Mouse (Mus musculus): ENCODE data around the gene Mex3a. TPM values are rescaled to one million over a fixed set of nuclear protein-coding genes. Genes with fewer than 3 reads are reported as not detected.

Gene Mex3a
- 1.4 TPM for polyA plus RNA-seq (2014; fragmentation: Illumina TruSeq; extraction: RNeasy Lipid Tissue Mini Kit (QIAGEN cat#74804); ENCODE audit: low read depth, low replicate concordance)

DNA sequence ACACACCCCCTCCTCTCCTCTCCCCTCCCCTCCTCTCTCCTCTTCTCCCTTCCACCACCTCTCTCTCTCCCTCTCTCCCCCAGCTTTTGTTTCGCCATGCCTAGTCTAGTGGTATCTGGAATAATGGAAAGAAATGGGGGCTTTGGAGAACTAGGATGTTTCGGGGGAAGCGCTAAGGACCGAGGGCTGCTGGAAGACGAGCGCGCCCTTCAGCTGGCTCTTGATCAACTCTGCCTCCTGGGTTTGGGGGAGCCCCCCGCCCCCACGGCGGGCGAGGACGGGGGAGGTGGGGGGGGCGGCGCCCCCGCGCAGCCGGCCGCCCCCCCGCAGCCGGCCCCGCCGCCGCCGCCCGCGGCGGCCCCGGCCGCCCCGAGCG lies at the start of gene Mex3a:
Gene Mex3a, plus strand, starts transcription at position 97 of the 376 bp plus-strand sequence.

DNA sequence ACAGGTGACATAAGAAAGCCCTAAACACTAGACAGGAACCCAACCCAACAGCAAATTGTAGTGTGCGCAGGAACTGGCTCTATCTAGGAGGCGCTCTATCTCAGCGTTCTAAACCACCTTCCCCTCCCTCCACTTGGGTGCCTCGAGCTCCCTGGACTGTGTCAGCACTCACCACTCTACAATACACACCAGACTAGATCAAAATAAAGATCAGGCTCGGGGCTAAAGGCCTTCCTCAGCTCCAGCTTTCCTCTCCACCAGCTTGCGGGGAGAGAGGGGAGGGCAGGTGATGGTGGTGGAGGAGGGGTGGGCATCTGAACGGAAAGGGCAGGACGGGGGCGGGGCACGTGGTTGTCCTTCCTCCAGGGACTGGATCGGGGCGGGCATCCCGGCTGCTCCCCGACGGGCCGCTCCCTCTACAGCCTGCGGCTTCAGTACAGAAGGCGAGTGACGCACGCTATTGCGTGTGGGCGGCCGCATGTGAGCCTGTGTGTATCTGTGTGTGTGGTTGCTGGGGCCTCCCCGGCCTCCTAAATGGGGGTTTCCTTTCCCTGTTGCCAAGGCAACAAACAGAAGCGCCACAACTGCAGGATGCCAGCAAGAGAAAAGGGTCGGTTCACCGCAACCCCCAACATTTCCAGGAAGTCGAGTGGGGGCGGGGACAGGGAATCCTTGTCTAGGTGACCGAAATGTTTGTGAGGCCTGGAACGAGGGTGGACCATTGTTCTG lies 22.3 kb upstream of the Mex3a start, which contains the start of gene Lmna:
Gene Lmna, minus strand, starts transcription at position 265 of the 729 bp plus-strand sequence.

DNA sequence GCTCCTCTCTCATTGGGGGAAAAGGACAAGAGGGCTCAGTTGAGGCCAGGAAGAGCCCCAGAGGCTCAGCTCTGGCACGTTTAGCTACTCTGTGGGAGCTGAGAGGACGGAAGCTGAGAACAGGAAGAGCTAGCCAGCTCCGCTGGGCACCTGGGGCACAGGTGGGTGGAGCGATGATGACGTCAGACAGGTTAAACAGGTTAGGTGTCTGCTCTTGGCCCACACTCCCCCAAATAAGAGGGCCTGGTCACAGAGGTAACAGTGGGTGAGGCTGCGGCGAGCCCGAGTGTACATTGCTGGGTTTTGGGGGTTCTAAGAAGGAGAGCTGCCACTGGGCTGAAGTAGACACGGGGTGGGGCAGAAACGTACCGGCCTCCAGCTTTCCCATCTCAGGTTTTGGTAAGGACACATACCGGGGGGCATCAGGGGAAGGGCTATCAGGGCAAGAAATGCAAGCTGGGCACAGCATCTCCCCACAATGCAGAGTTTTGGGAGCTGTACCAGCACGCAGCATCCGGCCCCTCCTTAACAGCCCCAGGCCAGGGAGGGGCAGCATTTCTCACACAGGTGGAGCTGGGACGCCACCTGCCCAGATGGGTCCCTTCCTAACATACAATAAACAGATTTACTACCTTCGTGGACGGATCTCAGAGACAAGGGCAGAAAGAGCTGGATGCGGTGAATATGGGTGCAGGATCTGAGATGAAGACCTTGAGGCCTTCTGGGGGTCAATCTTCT lies 16.2 kb downstream of the Mex3a start, which contains the start of gene Rab25:
Gene Rab25, minus strand, starts transcription at position 121 of the 738 bp plus-strand sequence.

DNA sequence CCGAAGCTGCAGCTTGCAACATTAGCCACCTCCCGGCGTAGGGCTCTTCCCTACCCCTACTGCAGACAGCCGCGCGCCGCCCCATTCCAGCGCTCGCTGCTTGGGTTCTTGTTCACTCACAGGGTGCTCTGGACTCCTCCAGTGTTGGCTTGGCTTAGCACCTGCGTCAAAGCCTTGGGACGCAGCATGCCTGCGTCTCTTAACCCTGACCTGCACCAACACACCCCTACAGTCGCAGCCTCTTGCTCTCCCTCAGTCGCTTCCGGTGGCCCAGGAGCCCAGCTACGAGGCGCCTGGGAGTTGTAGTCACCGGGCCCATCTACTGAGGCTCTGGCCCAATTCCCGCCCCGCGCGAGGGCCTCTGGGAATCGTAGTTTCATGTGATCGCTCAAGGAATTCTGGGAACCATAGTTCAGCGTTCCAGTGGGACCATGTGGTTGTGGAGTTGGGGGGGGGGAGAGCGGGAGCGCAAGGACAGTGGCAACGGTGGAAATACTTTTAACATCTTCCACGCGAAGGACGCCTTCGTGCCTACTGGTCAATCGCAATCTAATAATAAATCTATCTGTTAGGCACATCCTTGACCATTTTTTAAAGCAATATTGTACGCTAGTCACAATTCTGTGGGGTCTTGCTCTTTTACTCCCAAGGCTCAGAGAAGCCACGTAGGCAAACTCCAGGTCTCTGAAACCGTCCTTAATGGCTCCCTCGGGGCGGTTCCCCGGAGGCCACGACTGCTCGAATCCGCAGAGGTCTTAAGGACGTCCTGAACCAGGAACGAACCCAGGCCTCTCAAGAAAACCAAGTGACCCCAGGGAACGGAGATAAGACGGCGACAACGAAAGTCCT lies 20.7 kb downstream of the Mex3a start, which contains the start of gene Lamtor2:
Gene Lamtor2, minus strand, starts transcription at position 399 of the 849 bp plus-strand sequence.

DNA sequence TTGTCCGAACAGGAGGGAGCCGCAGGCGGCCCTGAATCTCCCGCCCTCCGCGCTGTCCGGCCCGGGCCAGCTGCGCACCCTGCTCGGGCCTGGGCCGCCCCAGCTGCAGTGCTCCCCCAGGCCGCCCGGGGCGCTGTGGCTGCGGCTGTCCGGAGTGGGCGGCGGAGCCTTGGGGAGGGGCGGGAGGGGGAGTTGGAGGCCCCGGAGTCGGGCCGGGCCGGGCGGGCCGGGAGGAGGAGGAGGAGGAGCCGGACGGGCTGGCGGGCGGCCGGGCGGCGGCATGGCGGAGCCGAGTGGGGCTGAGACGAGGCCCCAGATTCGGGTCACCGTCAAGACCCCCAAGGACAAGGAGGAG lies 21.3 kb downstream of the Mex3a start, which contains the start of gene Ubqln4:
Gene Ubqln4, plus strand, starts transcription at position 234 of the 355 bp plus-strand sequence.

GRCm38 (mm10) chr3:88575540-88575939 lies 43.3 kb downstream of the Mex3a start, which contains the start of gene Ssr2:
TSS of gene Ssr2 (plus strand) at chr3:88575876.

Other genes starting within 250 kb of the Mex3a start
- 1.2 TPM for gene Gm38392, start 245.2 kb upstream of the Mex3a start, polyA plus RNA-seq (2014; fragmentation: Illumina TruSeq; extraction: RNeasy Lipid Tissue Mini Kit (QIAGEN cat#74804); ENCODE audit: low read depth, low replicate concordance)
- gene Tsacc, start 235.4 kb upstream of the Mex3a start, polyA plus RNA-seq (2014; fragmentation: Illumina TruSeq; extraction: RNeasy Lipid Tissue Mini Kit (QIAGEN cat#74804); ENCODE audit: low read depth, low replicate concordance), result 355 TPM
- 308 TPM for gene Cct3, start 235.3 kb upstream of the Mex3a start, polyA plus RNA-seq (2014; fragmentation: Illumina TruSeq; extraction: RNeasy Lipid Tissue Mini Kit (QIAGEN cat#74804); ENCODE audit: low read depth, low replicate concordance)
- gene Glmp, start 207.4 kb upstream of the Mex3a start, polyA plus RNA-seq (2014; fragmentation: Illumina TruSeq; extraction: RNeasy Lipid Tissue Mini Kit (QIAGEN cat#74804); ENCODE audit: low read depth, low replicate concordance), result 0.70 TPM
- 0.62 TPM for gene Tmem79, start 196.2 kb upstream of the Mex3a start, polyA plus RNA-seq (2014; fragmentation: Illumina TruSeq; extraction: RNeasy Lipid Tissue Mini Kit (QIAGEN cat#74804); ENCODE audit: low read depth, low replicate concordance)
- 87.4 TPM for gene Smg5, start 196.1 kb upstream of the Mex3a start, polyA plus RNA-seq (2014; fragmentation: Illumina TruSeq; extraction: RNeasy Lipid Tissue Mini Kit (QIAGEN cat#74804); ENCODE audit: low read depth, low replicate concordance)
- gene Paqr6, start 167.8 kb upstream of the Mex3a start, polyA plus RNA-seq (2014; fragmentation: Illumina TruSeq; extraction: RNeasy Lipid Tissue Mini Kit (QIAGEN cat#74804); ENCODE audit: low read depth, low replicate concordance), result 0.83 TPM
- gene Bglap3, start 159.7 kb upstream of the Mex3a start, polyA plus RNA-seq (2014; fragmentation: Illumina TruSeq; extraction: RNeasy Lipid Tissue Mini Kit (QIAGEN cat#74804); ENCODE audit: low read depth, low replicate concordance), result not detected
- gene Bglap2, start 153.7 kb upstream of the Mex3a start, polyA plus RNA-seq (2014; fragmentation: Illumina TruSeq; extraction: RNeasy Lipid Tissue Mini Kit (QIAGEN cat#74804); ENCODE audit: low read depth, low replicate concordance), result not detected
- not detected for gene Bglap, start 147.9 kb upstream of the Mex3a start, polyA plus RNA-seq (2014; fragmentation: Illumina TruSeq; extraction: RNeasy Lipid Tissue Mini Kit (QIAGEN cat#74804); ENCODE audit: low read depth, low replicate concordance)
- 3.5 TPM for gene Pmf1, start 122.1 kb upstream of the Mex3a start, polyA plus RNA-seq (2014; fragmentation: Illumina TruSeq; extraction: RNeasy Lipid Tissue Mini Kit (QIAGEN cat#74804); ENCODE audit: low read depth, low replicate concordance)
- gene Slc25a44, start 107.3 kb upstream of the Mex3a start, polyA plus RNA-seq (2014; fragmentation: Illumina TruSeq; extraction: RNeasy Lipid Tissue Mini Kit (QIAGEN cat#74804); ENCODE audit: low read depth, low replicate concordance), result 5.8 TPM
- 17.0 TPM for gene Sema4a, start 71.2 kb upstream of the Mex3a start, polyA plus RNA-seq (2014; fragmentation: Illumina TruSeq; extraction: RNeasy Lipid Tissue Mini Kit (QIAGEN cat#74804); ENCODE audit: low read depth, low replicate concordance)
- gene Lmna, start 22.4 kb upstream of the Mex3a start, polyA plus RNA-seq (2014; fragmentation: Illumina TruSeq; extraction: RNeasy Lipid Tissue Mini Kit (QIAGEN cat#74804); ENCODE audit: low read depth, low replicate concordance), result 0.32 TPM
- not detected for gene Rab25, start 15.9 kb downstream of the Mex3a start, polyA plus RNA-seq (2014; fragmentation: Illumina TruSeq; extraction: RNeasy Lipid Tissue Mini Kit (QIAGEN cat#74804); ENCODE audit: low read depth, low replicate concordance)
- 2.0 TPM for gene Lamtor2, start 20.7 kb downstream of the Mex3a start, polyA plus RNA-seq (2014; fragmentation: Illumina TruSeq; extraction: RNeasy Lipid Tissue Mini Kit (QIAGEN cat#74804); ENCODE audit: low read depth, low replicate concordance)
- gene Ubqln4, start 21.4 kb downstream of the Mex3a start, polyA plus RNA-seq (2014; fragmentation: Illumina TruSeq; extraction: RNeasy Lipid Tissue Mini Kit (QIAGEN cat#74804); ENCODE audit: low read depth, low replicate concordance), result 11.9 TPM
- gene Ssr2, start 43.5 kb downstream of the Mex3a start, polyA plus RNA-seq (2014; fragmentation: Illumina TruSeq; extraction: RNeasy Lipid Tissue Mini Kit (QIAGEN cat#74804); ENCODE audit: low read depth, low replicate concordance), result 32.1 TPM
- gene Arhgef2, start 73.6 kb downstream of the Mex3a start, polyA plus RNA-seq (2014; fragmentation: Illumina TruSeq; extraction: RNeasy Lipid Tissue Mini Kit (QIAGEN cat#74804); ENCODE audit: low read depth, low replicate concordance), result 31.6 TPM
- not detected for gene Rxfp4, start 120.7 kb downstream of the Mex3a start, polyA plus RNA-seq (2014; fragmentation: Illumina TruSeq; extraction: RNeasy Lipid Tissue Mini Kit (QIAGEN cat#74804); ENCODE audit: low read depth, low replicate concordance)
- gene Khdc4, start 153.4 kb downstream of the Mex3a start, polyA plus RNA-seq (2014; fragmentation: Illumina TruSeq; extraction: RNeasy Lipid Tissue Mini Kit (QIAGEN cat#74804); ENCODE audit: low read depth, low replicate concordance), result 35.1 TPM
- 10.2 TPM for gene Rit1, start 184.4 kb downstream of the Mex3a start, polyA plus RNA-seq (2014; fragmentation: Illumina TruSeq; extraction: RNeasy Lipid Tissue Mini Kit (QIAGEN cat#74804); ENCODE audit: low read depth, low replicate concordance)
- gene Syt11, start 242.8 kb downstream of the Mex3a start, polyA plus RNA-seq (2014; fragmentation: Illumina TruSeq; extraction: RNeasy Lipid Tissue Mini Kit (QIAGEN cat#74804); ENCODE audit: low read depth, low replicate concordance), result 106 TPM